Mouse (Mus musculus) heart, adult 2 months (tissue): ENCODE measurements around the gene Ugt1a5.

ENCODE experiments used
- CTCF ChIP-seq: fragments of 200-600 bp; IDR thresholded peaks from 2 replicates; pipeline ENCODE4 v1.8.1; 2022; ENCODE audit warnings: antibody characterized with exemption, mild to moderate bottlenecking, moderate library complexity
- EP300 ChIP-seq: fragments of 200-500 bp; IDR thresholded peaks from 2 replicates; pipeline ENCODE4 v1.6.1; 2011; ENCODE audit warnings: low read depth, low read length, control low read depth; ENCODE audit not compliant: insufficient read depth
- POLR2A ChIP-seq: fragments of 200-500 bp; IDR thresholded peaks from 2 replicates; pipeline ENCODE4 v1.6.1; 2011; ENCODE audit warnings: mild to moderate bottlenecking, low read depth, low read length, control low read depth; ENCODE audit not compliant: insufficient read depth

GRCm38 (mm10) chr1:88220336-88220735 lies 54.5 kb downstream of the Ugt1a5 start:
- TF ChIP-seq EP300 = no peak
- no peak for TF ChIP-seq CTCF
- no peak for TF ChIP-seq POLR2A
